Mouse (Mus musculus) gastrocnemius, postnatal 36 days (tissue): ENCODE measurements around the gene Mybphl. TPM values are rescaled to one million over a fixed set of nuclear protein-coding genes. Genes with fewer than 3 reads are reported as not detected.

Experiments used
- DNase-seq, 2 experiments: peaks; one replicate each; pipeline ENCODE4 v3.0.0; 2022
- intact Hi-C: fragments of 180-260 bp; cut with DNase I; formaldehyde crosslinking; loops from one replicate; pipeline ENCODE4 v1.15.1; 2025
- long read RNA-seq, 2 experiments: library from polyadenylated mRNA; stranded (forward); transcript quantifications; one replicate each; pipeline ENCODE4 v2.0.0; 2021
- total RNA-seq, 2 experiments: library from RNA; stranded (reverse); gene quantifications; 2 replicates each; pipeline ENCODE4 v1.2.3; 2021

The Mybphl gene
- not detected for total RNA-seq
- long read RNA-seq, experiment 1 = 0 reads
- long read RNA-seq, experiment 2 = 0 reads

DNA sequence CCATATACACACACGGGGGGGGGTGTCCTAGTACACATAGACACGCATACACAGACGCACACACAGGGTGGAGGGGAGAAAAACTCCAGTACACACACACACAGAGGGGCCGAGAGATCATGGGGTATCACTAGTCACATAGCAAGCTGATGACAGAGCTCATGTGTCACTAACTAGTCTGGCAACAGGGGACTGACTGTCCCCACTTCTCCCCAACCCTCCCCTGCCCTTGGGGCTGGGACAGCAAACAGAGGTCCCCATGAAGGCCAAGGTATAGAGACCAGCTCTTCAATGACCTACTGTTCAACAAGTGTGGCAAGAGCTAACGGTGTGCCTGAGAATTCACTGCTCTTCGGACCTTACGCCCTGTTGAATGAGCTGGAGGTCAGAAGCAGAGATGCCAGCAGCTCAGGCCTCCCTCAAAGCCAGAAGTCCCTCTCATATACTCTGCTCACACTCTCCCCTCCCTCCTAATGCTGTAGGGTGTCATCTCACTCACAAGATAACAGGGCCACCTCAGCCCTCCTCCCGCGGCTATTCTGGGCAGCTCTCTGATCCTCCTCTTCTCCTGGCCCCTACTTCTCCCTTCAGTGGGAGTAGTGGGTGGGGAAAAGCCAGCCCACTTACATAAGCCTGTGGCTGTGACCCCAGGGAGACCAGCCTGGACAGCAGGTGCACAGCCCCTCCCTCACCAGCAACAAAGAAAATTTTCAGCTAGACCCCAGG lies at the start of gene Mybphl:
Gene Mybphl, plus strand, starts transcription at position 642 of the 726 bp plus-strand sequence.
- intact Hi-C loops = no loop called here
- DNase-seq = no peak

DNA sequence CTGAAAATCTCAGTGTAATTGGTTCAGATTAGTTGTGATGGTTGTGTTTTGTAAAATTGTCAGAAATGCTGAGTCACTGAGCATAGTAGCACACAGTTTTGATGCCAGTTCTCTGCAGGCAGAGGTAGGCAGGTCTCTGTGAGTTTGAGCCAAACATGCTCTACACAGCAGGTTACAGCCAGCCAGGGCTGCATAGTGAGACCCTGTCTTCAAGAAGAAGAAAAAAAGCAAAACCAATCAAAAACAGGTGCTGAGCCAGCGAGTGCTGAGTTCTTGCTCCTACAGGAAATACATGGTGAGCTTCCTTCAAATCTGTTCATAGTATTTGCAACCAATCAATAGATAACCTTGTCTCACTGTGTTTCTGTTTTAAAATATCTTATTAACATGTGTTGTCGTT lies 46.2 kb upstream of the Mybphl start:
- intact Hi-C loops = no loop called here

DNA sequence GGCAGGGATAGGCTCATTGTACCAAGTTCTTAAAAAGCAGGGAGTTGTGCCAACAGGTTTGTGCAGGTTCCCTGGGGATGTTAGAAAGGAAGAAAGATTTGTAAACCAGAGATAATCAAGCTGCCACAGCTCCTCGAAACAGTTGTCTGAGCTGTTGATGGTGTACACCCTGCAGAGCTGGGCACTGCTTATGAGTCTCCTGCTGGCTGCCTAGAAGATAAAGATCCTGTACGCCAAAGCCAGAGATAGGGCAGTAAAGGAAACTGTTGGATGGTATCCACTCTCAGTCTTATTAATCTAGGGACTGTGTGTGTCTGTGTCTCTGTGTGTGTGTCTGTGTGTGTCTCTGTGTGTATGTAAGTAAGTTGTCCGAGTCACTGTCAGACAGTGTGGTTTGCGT lies 43.0 kb upstream of the Mybphl start:
- intact Hi-C loops = loop anchor here (2.0 kb wide), 1 partner anchor 39 kb away; no protein-coding TSS in a partner anchor
- no peak for DNase-seq

More for the DNA sequence above, 46.2 kb upstream of the Mybphl start:
- DNase-seq = no peak

DNA sequence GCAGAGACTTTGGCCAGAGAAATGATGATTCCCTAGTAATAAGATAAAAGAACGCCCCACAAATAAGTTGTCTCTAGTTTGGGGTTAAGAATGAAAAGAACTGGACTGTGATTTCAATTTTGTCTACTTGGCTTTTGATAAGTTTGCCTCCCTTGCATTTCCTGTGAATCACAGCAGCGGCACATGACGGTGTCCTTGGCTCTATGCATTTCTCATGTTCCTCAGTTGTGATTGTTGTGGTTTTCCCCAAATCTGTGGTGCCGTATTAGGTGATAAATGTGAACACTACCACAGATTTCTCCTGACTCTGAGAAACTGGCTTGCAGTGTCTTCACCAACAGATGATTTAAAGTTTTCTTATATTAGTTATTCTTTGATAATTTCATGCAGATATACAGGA lies 42.6 kb upstream of the Mybphl start:
- no peak for DNase-seq
- intact Hi-C loops = loop anchor here (2.0 kb wide), 1 partner anchor 39 kb away; no protein-coding TSS in a partner anchor

DNA sequence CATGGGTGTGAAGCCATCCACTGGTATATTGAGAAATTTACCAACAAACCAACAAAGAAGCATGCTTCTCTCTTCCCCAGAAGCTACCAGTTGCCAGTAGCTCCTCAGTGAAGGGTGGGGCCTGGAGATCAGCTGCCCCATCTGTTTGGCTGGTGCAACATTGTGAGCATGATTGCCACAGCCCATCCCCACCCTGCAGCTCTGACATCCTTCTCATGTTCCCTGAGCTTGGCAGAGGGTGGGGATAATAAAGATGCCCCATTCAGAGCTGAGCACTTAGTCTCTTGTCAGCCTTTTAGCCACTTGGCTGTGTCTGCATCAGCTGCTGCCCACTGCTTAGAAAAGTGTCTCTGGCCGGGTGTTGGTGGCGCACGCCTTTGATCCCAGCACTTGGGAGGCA lies 41.7 kb upstream of the Mybphl start:
- intact Hi-C loops = loop anchor here (2.0 kb wide), 1 partner anchor 40 kb away; no protein-coding TSS in a partner anchor

DNA sequence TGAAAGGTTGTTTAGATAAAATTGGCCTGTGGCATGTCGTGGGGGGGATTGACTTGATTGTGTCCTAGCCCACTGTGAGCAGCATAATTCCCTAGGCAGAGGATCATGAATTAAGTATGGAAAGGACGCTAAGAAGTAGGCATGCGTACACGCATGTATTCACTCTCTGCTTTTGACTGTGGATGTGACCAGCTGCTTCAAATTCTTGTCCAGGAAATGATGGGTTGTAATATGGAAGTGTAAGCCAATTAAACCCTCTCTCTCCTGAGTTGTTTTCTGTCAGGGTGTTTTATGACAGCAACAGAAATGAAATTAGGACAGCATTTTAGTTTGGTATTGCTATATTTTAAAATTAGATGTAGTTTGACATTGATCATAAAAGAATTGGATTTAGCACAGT lies 39.9 kb upstream of the Mybphl start:
- no peak for DNase-seq
- intact Hi-C loops = no loop called here

More for the DNA sequence above, 41.7 kb upstream of the Mybphl start:
- peak; percentile 35 to 53 for DNase-seq

DNA sequence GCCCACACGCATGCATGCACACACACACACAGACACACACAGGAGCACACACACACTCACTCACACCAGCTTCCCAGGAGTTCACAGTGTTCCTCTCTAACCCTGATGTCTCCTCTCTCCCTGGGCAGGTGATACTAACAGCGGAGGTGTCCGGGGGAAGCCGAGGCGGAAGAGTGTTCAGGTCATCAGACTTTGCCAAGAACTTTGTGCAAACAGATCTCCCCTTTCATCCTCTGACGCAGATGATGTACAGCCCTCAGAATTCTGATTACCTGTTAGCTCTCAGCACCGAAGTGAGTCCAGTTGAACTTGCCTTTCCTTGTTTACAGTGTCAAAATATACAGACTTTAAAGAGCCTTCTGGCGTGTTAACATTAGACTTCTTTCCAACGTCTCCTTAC lies 39.2 kb upstream of the Mybphl start:
- intact Hi-C loops = no loop called here
- no peak for DNase-seq

DNA sequence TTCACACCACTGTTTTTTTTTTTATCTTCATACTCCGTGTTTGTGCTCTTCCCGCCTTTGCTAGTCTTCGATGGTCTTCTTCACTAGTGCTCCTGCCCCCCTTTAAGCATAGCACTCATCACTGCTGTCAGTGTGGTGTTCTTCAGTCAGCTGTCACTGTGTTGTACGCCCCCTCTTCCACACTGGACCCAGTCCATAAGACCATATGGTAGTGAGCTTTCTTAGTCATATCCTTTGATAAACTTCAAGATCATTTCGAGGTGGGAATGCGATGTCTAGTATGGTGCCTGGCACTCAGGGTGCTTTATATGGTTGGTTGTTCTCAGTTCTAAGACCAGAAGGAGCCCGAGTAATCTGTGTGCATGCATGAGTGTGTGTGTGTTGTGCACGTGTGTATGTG lies 37.4 kb upstream of the Mybphl start:
- intact Hi-C loops = no loop called here
- DNase-seq = no peak

DNA sequence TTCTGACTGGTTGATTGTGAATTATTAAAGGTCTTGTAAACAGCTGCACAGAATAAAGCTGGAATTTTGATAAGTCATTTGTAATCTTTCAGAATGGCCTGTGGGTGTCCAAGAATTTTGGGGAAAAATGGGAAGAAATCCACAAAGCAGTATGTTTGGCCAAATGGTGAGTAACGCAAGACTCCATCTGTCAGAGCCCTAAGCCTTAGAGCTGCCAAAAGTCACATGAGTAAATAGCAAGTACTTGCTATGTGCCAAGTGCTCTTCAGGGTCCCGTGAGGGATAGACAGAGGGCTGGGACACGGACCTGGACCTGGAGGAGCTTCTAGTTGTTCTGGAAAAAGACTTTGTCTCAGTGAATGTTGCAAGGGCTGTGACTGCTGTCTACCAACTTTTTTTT lies 36.8 kb upstream of the Mybphl start:
- intact Hi-C loops = no loop called here
- DNase-seq = peak in 1 of 2 experiments; percentile 32

DNA sequence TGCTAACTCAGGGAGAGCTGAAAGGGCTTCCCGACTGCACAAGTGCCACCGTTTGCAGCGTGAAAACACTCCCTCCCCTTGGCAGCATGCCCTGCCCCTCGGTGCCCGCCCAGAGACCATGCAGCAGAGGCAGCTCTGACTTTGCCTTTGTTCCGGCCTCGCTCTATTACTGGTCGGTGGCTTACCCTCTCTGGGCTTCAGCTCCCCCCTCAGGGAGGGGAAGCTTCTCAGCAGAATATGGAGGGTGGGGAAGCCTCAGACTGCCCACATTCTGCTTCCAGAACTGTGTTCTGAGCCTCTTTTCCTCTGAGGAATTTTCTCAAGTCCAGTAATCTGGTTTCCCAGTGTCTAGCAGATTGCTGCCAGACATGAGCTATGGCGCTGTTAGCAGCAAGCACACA lies 36.3 kb upstream of the Mybphl start:
- intact Hi-C loops = no loop called here
- DNase-seq = peak; percentile 56 to 57

DNA sequence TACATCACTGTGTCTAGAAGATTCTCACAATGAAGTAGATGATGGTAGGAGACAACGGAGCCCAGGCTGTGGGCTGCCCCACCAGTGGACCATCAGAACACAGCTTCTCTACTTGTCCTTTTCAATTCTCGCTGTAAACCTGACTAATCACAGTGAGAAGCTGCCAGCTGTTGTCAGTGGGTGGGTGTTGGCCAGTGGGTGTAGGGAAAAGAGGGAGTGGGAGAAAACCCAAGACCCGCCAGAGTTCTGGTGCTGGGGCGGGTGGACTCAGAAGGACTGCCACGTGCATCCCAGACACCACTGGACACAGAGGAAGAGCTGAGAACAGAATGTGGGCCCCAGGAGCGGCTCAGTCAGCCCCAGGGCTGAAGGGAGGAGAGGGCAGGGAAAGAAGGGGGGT lies 33.9 kb upstream of the Mybphl start:
- intact Hi-C loops = no loop called here

DNA sequence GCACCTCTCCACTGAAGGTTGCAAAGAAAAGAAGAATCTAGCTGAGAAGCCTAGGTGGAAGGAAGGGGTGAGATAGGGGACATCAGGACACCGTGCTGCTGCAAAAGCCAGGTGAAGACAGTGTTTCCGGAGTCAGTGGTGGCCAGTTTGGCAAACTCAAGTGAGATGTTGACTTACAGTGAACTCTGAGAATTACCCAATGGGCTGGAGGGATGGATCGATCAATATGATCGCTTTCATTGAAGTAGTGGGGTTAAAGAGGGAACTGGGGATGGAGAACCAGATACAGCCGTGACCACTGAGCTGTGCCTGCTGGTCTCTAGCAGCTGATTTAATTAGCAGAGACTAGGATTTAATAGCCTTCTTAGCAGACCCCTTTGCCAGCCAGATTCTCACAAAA lies 27.8 kb upstream of the Mybphl start:
- intact Hi-C loops = no loop called here
- no peak for DNase-seq

More for the DNA sequence above, 33.9 kb upstream of the Mybphl start:
- no peak for DNase-seq

DNA sequence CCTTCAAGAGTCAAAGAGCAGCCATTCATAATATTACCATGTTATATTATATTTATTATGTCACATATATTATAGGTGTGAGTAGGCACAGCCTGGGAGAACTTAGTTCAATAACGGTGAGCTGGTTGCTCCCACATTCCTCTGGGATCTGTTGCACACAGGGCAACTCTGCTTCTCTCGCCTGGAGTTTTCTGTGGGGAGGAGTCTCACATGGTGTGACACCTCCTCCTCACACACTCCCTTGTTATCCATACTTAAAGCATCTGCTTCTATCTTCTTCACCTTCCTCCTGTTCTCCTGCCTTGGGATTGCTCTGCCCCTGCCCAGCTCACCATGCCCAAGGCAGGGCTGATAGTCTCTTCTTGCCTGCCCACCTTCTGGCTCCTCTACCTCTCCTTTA lies 23.7 kb upstream of the Mybphl start:
- intact Hi-C loops = no loop called here
- DNase-seq = no peak

DNA sequence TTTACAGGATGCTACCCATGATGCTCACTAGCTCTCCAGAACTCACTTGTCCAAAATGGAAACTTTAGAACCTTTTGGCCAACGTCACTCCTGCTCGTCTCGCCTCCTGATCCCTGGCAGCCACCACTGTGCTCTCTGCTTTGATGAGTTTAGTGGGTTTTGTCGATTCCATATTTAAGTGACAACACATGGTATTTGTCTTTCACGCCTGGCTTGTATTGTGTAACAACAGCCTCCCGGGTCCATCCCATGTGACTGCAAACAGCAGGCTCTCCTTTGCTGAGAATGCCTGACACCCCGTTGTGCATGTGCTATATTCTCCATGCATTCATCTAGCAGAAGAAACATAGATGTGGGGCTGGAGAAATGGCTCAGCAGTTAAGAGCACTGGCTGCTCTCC lies 22.5 kb upstream of the Mybphl start:
- intact Hi-C loops = no loop called here
- DNase-seq = no peak

DNA sequence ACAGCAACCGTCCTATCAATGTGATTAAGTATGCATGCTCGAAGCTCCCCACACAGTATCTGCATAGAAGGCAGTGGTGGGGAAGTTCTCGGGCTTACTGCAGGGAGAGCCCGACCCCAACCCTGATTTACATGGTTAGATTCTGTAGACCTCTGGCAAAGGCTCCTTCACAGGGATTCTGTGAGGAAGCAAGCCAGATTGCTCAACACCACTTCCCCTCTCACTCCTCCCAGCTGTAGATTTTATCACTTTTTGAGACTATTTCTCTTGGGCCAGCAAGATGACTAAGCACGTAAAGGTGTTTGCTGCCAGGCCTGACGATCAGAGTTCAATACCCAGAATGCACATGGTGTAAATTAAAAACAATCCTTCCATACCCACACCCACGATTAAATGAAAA lies 18.9 kb upstream of the Mybphl start:
- intact Hi-C loops = no loop called here

DNA sequence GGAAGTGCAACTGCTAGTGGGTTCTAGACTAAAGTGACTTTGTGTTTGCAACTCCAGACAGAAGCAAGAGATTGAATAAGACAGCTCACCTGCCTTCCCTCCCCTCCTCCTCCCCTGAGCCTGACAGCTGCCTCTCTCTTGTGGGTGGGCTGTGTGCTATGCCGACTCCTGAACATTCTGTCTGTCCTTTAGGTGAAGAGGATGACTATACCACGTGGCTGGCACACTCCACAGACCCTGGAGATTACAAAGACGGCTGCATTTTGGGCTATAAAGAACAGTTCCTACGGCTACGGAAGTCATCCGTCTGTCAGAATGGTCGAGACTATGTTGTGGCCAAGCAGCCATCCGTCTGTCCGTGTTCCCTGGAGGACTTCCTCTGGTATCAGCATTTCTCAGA lies 16.3 kb upstream of the Mybphl start:
- no peak for DNase-seq
- intact Hi-C loops = no loop called here

More for the DNA sequence above, 18.9 kb upstream of the Mybphl start:
- no peak for DNase-seq

DNA sequence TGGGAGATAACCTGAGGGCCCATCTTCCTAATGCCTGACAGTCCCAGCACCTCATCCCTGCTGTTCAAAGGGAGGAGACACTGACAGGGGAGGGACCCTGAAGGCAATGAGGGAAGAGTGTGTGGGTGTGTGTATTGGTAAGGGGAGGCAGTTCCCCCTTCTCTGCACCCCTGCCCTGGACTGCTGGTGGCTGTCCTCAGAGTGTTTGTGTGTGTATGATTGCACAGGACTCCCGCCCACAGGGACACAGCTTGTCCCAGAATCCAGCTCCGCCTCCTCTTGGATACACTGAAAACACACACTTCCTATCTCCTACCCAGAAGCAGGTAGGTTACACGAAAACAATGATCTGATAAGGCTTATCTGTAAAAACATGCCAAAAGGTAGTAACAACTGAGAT lies 9.5 kb upstream of the Mybphl start:
- DNase-seq = no peak
- intact Hi-C loops = no loop called here

DNA sequence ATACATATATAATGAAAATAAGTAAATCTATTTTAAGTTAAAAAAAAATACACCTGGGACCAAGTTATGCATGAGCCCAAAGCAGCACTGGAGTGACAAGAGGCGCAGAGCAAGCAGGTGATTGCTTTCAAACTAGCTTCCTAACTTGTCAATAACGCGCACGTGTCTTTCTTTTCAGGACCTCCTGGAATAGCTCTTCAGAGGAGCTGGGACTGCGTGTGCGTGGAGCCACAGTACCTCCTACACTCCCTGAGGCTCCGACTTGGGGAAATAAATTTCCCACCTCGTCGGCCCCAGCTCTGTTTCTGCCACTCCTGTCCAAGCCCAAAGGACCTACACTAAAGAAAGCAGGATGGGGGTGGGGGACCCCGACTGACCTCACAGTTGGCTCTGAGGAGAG lies 7.7 kb upstream of the Mybphl start:
- DNase-seq = no peak
- intact Hi-C loops = no loop called here

DNA sequence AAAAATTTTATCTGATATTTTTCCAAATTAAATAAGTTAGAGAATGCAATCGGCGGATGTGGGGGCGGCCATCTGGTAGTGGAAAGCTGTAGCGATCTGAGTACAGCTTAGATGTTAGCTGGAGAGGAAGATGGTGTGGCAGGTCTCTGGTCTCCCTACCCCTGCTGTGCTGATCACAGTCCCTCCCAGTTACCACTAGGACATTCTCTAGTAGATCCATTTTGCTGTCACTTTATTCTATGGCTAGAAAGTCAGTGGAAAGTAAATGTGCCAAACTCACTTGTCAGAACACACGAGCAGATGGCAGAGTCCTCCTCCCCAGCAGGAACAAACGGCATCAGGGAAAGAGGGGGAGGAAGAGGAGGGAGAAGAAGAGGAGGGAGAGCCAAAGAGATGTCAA lies 6.3 kb upstream of the Mybphl start:
- intact Hi-C loops = no loop called here
- DNase-seq = no peak

DNA sequence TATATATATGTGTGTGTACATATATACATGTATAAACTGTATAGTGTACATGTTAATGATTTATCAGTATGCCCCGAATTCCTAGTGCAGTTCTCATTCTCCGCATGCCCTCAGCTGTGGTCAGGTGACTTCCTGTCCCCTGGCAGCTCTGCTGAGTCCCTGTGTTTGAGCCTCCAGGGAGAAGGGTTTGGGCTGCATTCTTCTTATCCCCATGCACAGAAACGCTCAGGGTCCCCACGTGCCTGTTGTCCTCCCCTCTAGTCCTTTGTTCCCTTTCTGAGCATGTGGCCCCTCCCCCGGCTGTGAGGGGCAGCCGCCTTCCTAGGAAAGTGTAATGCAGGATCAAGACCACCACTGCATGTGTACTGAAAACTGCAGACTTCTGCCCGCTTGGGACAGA lies 3.8 kb upstream of the Mybphl start:
- no peak for DNase-seq
- intact Hi-C loops = no loop called here

DNA sequence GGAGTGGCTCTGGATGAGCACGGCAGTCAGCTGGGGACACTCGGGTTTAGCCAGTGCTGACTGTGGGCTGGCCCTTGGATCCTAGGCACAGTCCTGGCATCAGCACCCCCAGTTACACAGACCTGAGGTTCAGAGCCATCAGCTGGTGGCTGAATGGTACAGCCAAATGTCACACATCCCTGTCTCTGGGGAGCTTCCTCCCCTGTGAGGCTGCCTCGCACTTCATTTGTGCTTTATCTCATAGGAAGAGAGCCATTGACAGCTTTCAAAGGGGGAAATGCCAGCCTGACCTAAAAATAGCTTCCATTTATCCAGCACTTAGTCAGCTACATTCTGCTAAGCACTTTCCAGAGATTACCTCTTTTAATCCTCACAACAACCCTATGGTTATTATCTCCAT lies 1.1 kb upstream of the Mybphl start:
- intact Hi-C loops = no loop called here
- DNase-seq = no peak

DNA sequence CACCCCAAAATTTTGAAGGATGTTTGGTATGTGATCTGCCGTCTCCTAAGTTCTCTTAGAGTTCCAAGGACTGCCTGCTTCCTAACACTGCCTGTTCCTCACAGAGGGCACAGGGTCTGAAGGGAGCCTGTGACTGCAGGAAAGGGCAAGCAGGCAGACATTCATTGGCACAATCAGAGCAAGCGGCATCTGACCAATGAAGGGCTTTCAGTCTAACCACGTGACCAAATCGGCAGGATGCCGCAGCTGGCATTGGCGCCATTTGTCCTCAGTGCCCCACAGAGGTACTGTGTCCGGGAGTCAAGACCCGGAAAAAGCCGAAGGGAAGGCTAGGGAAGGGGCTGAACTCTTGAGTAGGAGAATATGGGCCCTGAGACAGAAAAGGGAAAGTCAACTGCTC lies 2.5 kb downstream of the Mybphl start:
- intact Hi-C loops = no loop called here
- DNase-seq = no peak

DNA sequence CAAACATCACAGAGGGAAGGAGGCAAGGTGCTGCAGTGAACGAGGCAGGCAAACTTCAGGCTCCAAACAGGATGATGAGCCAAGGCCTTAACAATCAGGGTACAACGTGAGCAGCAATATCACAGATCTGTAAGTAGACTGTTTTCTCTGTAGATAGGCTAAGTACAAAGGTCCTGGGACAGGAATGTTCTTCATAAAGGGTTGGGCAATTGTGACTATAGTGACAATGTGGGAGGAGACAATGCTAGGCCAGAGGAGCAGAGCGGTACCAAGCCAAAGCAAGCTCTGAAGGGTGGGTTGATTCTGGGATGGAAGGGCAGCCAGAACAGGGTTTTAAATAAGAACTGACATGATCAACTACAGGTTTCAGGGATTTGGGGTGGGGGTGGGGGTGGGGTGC lies 3.1 kb downstream of the Mybphl start:
- no peak for DNase-seq
- intact Hi-C loops = no loop called here
